Mouse (Mus musculus) macrophage (primary cell): ENCODE results near the gene Lrrc71. TPM values are rescaled to one million over a fixed set of nuclear protein-coding genes. Genes with fewer than 3 reads are reported as not detected.

Experiments used
- H3K27ac ChIP-seq: fragments of 350-480 bp; formaldehyde crosslinking; 2 replicates; pipeline ENCODE4 v1.9.0; 2021
- H3K36me3 ChIP-seq: fragments of 350-480 bp; formaldehyde crosslinking; 2 replicates; pipeline ENCODE4 v1.9.0; 2021; ENCODE audit errors: inconsistent target
- H3K4me3 ChIP-seq: fragments of 350-480 bp; formaldehyde crosslinking; 2 replicates; pipeline ENCODE4 v1.9.0; 2021; ENCODE audit errors: inconsistent target
- H3K79me2 ChIP-seq: fragments of 350-480 bp; formaldehyde crosslinking; 2 replicates; pipeline ENCODE4 v1.9.0; 2021; ENCODE audit errors: inconsistent target
- WGBS: methylation state at CpG from one replicate; pipeline ENCODE4 v1.1.7; 2026; ENCODE audit warnings: inconsistent platforms; ENCODE audit not compliant: missing documents; 5-methylcytosine and 5-hydroxymethylcytosine counted together
- polyA plus RNA-seq: library from polyadenylated mRNA; stranded (reverse); fragments of 250-400 nt; gene quantifications from 3 replicates; pipeline ENCODE4 v1.2.4, GENCODE M21; 2018; ENCODE audit warnings: inconsistent platforms
- total RNA-seq, 78 experiments: library from RNA; depleted of rRNA; stranded (reverse); fragments of 250-400 nt; gene quantifications; 1 replicate in 9 of 78; 2 replicates in 24 of 78; 3 replicates in 43 of 78; 4 replicates in 2 of 78; pipeline ENCODE4 v1.2.4; 2018; ENCODE audit warnings: inconsistent platforms in 56 of 78

The Lrrc71 gene
- total RNA-seq (2018; cell fraction: chromatin; rRNA removed), result under 1 TPM in 1 of 26 experiments, not detected in 25; 0.68 TPM
- under 1 TPM in 3 of 26 experiments, not detected in 23; under 0.01 to 0.04 (median 0.03) TPM for total RNA-seq (2018; cell fraction: cytosol; rRNA removed)
- not detected for total RNA-seq (2018; cell fraction: nucleus; rRNA removed)
- polyA plus RNA-seq, result 0.22 TPM in 1 of 3 replicates, not detected in the others

GRCm38 (mm10) chr3:87748431-87748830 lies at the start of gene Lrrc71:
Gene Lrrc71 (minus strand): TSS chr3:87748625.
- no peak within 1 kb of the TSS for H3K27ac ChIP-seq
- H3K36me3 ChIP-seq, result no peaks in the 10 kb centered on the region
- WGBS, result 81% methylated on average over 13 of the region's 13 CpGs
- no peak within 1 kb of the TSS for H3K4me3 ChIP-seq
- H3K79me2 ChIP-seq, result no peaks in the 10 kb centered on the region

GRCm38 (mm10) chr3:87796736-87797334 lies 48.4 kb upstream of the Lrrc71 start, which contains the start of gene Insrr:
Gene Insrr (plus strand): TSS chr3:87796951.
- 3% methylated on average over 29 of the region's 29 CpGs for WGBS
- no peaks in the 10 kb centered on the region for H3K36me3 ChIP-seq
- H3K4me3 ChIP-seq, result no peak within 1 kb of the TSS
- no peak within 1 kb of the TSS for H3K27ac ChIP-seq
- no peaks in the 10 kb centered on the region for H3K79me2 ChIP-seq

GRCm38 (mm10) chr3:87795336-87796277 lies 47.2 kb upstream of the Lrrc71 start:
- WGBS, result 17% methylated on average over 32 of the region's 33 CpGs
- Histone ChIP-seq H3K27ac (no peak overlapping the region), H3K79me2 (no peaks in the 10 kb centered on the region), H3K36me3 (no peaks in the 10 kb centered on the region), H3K4me3 (no peak overlapping the region)

DNA sequence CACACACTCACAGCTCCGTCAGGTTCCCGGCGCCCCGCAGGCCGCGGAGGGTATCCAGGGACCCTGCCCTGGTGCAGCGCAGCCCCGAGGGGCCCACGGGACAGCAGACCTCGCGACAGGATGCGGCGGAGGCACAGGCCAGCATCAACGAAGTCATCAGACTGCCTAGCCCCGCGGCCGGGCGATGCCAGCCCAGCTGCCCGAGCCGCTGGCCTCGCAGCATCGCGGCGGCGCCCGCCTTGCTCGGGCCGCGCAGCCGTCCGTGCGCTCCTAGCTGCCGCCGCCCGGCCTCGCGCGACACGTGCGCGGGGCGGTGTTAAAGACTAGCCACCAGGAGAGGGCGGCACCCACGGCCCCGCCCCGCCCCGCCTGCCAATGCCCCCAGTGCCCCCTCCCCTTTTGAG lies 46.5 kb upstream of the Lrrc71 start, which contains the start of gene Ntrk1:
Ntrk1 (minus strand) TSS at position 241 of the 404 bp plus-strand sequence.
- WGBS, result 2% methylated on average over 46 of the region's 47 CpGs
- H3K4me3 ChIP-seq, result no peak within 1 kb of the TSS

GRCm38 (mm10) chr3:87789768-87790167 lies 41.3 kb upstream of the Lrrc71 start:
- Histone ChIP-seq H3K36me3 (no peaks in the 10 kb centered on the region), H3K27ac (no peak overlapping the region), H3K4me3 (no peak overlapping the region), H3K79me2 (no peaks in the 10 kb centered on the region)
- WGBS, result 62% methylated on average over 5 of the region's 5 CpGs

More for the DNA sequence above, 46.5 kb upstream of the Lrrc71 start, which contains the start of gene Ntrk1:
- Histone ChIP-seq H3K79me2 (no peaks in the 10 kb centered on the region), H3K36me3 (no peaks in the 10 kb centered on the region), H3K27ac (no peak within 1 kb of the TSS)

DNA sequence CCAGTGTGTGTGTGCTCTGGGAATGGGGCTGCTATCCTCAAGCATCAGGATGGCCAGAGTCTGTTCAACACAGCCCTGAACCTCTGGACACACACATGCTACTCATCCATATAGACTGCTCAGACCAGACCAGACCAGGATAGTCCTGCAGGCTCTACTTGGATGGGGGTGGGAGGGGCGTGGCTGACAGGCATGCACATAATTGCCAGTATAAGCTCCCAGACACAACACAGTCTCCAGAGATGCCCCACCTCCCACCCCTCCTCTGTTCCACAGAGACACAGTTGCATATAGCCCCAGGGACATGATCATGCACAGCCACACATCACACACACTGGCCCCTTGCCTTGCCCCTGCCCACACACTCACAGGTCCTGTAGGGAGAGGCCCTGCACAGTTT lies 40.8 kb upstream of the Lrrc71 start:
- 91% methylated on average over 1 of the region's 1 CpGs for WGBS
- Histone ChIP-seq H3K27ac (no peak overlapping the region), H3K79me2 (no peaks in the 10 kb centered on the region), H3K4me3 (no peak overlapping the region), H3K36me3 (no peaks in the 10 kb centered on the region)

DNA sequence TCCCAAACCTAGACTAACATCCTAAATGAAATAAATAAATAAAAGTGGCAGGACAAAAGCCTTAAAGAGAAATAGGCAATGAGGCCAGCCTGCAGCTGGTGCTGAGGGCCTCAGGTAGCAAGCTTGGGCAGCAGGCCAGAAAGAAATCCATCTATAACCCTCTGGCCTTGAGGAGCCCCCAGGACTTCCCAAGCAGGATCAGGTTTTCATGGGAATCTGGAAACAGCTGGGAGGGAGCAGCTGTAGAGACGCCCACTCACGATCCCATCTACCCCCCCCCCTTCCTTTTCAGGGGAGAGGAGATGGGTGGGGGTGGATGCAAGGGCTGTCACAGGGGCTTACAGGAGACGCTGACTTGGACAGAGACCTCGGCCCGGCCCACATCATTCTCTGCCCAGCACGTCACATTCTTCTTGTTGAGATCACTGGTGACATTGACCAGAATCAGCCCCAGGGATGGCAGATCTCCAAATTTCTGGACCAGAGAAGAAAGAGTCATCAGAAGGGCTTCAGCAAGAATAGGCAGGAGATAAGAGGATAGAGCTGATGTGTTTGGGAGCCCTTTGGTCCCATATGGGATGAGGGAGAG lies 37.3 kb upstream of the Lrrc71 start:
- Histone ChIP-seq H3K79me2 (no peaks in the 10 kb centered on the region), H3K27ac (no peak overlapping the region), H3K4me3 (no peak overlapping the region), H3K36me3 (no peaks in the 10 kb centered on the region)
- WGBS, result 81% methylated on average over 6 of the region's 6 CpGs

- Histone ChIP-seq H3K36me3 (no peaks in the 10 kb centered on the region), H3K79me2 (no peaks in the 10 kb centered on the region), H3K27ac (no peak overlapping the region), H3K4me3 (no peak overlapping the region)
- WGBS, result 22% methylated on average over 5 of the region's 5 CpGs
Observed at GRCm38 (mm10) chr3:87785156-87785555, 36.7 kb upstream of the Lrrc71 start.

GRCm38 (mm10) chr3:87783282-87784023 lies 35.0 kb upstream of the Lrrc71 start:
- Histone ChIP-seq H3K4me3 (no peak overlapping the region), H3K36me3 (no peaks in the 10 kb centered on the region), H3K27ac (no peak overlapping the region), H3K79me2 (no peaks in the 10 kb centered on the region)
- WGBS, result 91% methylated on average over 24 of the region's 25 CpGs

- H3K79me2 ChIP-seq, result no peaks in the 10 kb centered on the region
- H3K36me3 ChIP-seq, result no peaks in the 10 kb centered on the region
- no peak overlapping the region for H3K27ac ChIP-seq
- WGBS, result 46% methylated on average over 2 of the region's 2 CpGs
- no peak overlapping the region for H3K4me3 ChIP-seq
Observed at GRCm38 (mm10) chr3:87779086-87779485, 30.7 kb upstream of the Lrrc71 start.

- H3K4me3 ChIP-seq, result no peak overlapping the region
- no peak overlapping the region for H3K27ac ChIP-seq
- H3K79me2 ChIP-seq, result no peaks in the 10 kb centered on the region
- WGBS, result 64% methylated on average over 23 of the region's 23 CpGs
- H3K36me3 ChIP-seq, result no peaks in the 10 kb centered on the region
Observed at GRCm38 (mm10) chr3:87778283-87778682, 29.9 kb upstream of the Lrrc71 start.

- Histone ChIP-seq H3K79me2 (no peaks in the 10 kb centered on the region), H3K4me3 (no peak overlapping the region), H3K36me3 (no peaks in the 10 kb centered on the region), H3K27ac (no peak overlapping the region)
- 51% methylated on average over 4 of the region's 6 CpGs for whole genome bisulfite sequencing
Observed at GRCm38 (mm10) chr3:87771088-87771487, 22.7 kb upstream of the Lrrc71 start.

DNA sequence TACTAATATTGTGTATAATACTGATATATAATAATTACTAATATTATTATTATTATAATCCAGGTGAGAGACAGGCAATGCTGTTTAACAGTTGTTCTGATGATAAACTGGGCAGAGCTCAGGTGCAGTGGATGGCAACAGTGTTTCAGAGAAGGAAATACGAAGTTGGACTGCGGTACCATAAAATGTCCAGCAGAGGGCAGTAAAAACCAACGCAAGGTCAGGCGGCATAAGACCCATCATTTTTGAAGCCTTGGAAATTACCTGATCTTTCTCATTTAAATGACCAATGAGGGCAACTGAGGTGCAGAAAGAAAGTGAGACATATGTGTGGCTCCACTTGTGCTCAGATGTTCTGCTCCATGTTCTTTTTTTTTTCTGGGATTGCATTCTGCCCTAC lies 21.9 kb upstream of the Lrrc71 start:
- H3K36me3 ChIP-seq, result no peaks in the 10 kb centered on the region
- H3K27ac ChIP-seq, result no peak overlapping the region
- H3K4me3 ChIP-seq, result no peak overlapping the region
- no peaks in the 10 kb centered on the region for H3K79me2 ChIP-seq
- WGBS, result 2% methylated on average over 4 of the region's 4 CpGs

- Histone ChIP-seq H3K27ac (no peak overlapping the region), H3K4me3 (no peak overlapping the region), H3K79me2 (no peaks in the 10 kb centered on the region), H3K36me3 (no peaks in the 10 kb centered on the region)
- 74% methylated on average over 8 of the region's 8 CpGs for WGBS
Observed at GRCm38 (mm10) chr3:87769506-87769905, 21.1 kb upstream of the Lrrc71 start.
